18 mouse cellular contexts compared by ENCODE assay signal in genomic region chr16:35052191-35052590, GRCm38 (mm10).
"Had no signal": no experiment of that assay in that cellular context is flagged by ENCODE, and none has a peak within 500 bp of the region (broad histone marks: within the 10 kb centered on the region; RNA-seq: fewer than 3 reads in every experiment).

No protein-coding gene starts in this region.

- H3K27ac ChIP-seq: midbrain, embryonic 10.5 days; midbrain, embryonic 13.5 days; midbrain, embryonic 15.5 days; neural tube, embryonic 13.5 days; neural tube, embryonic 15.5 days had no signal

- DNase-seq: lung, adult 18-20 months; lung, embryonic 14.5 days; lung, postnatal 10 days; lung, postnatal 4 days; retina, postnatal 1 day; right cerebral cortex, adult 18-20 months; right cerebral cortex, postnatal 25 days; right cerebral cortex, postnatal 4 days; spleen, adult 18-20 months; thymus, adult 18-20 months; thymus, postnatal 14 days; thymus, postnatal 36 days had no signal

- H3K4me2 ChIP-seq: lung, embryonic 14.5 days; midbrain, embryonic 13.5 days; midbrain, embryonic 15.5 days; neural tube, embryonic 13.5 days; neural tube, embryonic 15.5 days had no signal

- H3K27me3 ChIP-seq: midbrain, embryonic 15.5 days; neural tube, embryonic 13.5 days; neural tube, embryonic 15.5 days had no signal

- H3K4me3 ChIP-seq: midbrain, embryonic 10.5 days; midbrain, embryonic 13.5 days; midbrain, embryonic 15.5 days; myocyte; neural tube, embryonic 13.5 days; neural tube, embryonic 15.5 days had no signal

- H3K9me3 ChIP-seq: midbrain, embryonic 10.5 days; midbrain, embryonic 13.5 days; midbrain, embryonic 15.5 days; neural tube, embryonic 13.5 days; neural tube, embryonic 15.5 days had no signal

- H3K9ac ChIP-seq: lung, embryonic 14.5 days; midbrain, embryonic 13.5 days; midbrain, embryonic 15.5 days; neural tube, embryonic 13.5 days; neural tube, embryonic 15.5 days had no signal

- ATAC-seq: midbrain, embryonic 13.5 days; midbrain, embryonic 15.5 days had no signal

- H3K36me3 ChIP-seq: midbrain, embryonic 13.5 days; neural tube, embryonic 13.5 days; neural tube, embryonic 15.5 days had no signal
